Mouse (Mus musculus): ENCODE results near the gene Hs3st3b1. TPM values are rescaled to one million over a fixed set of nuclear protein-coding genes. Genes with fewer than 3 reads are reported as not detected.

Hs3st3b1 gene
- polyA plus RNA-seq, 1 experiment: 0.84 TPM

DNA sequence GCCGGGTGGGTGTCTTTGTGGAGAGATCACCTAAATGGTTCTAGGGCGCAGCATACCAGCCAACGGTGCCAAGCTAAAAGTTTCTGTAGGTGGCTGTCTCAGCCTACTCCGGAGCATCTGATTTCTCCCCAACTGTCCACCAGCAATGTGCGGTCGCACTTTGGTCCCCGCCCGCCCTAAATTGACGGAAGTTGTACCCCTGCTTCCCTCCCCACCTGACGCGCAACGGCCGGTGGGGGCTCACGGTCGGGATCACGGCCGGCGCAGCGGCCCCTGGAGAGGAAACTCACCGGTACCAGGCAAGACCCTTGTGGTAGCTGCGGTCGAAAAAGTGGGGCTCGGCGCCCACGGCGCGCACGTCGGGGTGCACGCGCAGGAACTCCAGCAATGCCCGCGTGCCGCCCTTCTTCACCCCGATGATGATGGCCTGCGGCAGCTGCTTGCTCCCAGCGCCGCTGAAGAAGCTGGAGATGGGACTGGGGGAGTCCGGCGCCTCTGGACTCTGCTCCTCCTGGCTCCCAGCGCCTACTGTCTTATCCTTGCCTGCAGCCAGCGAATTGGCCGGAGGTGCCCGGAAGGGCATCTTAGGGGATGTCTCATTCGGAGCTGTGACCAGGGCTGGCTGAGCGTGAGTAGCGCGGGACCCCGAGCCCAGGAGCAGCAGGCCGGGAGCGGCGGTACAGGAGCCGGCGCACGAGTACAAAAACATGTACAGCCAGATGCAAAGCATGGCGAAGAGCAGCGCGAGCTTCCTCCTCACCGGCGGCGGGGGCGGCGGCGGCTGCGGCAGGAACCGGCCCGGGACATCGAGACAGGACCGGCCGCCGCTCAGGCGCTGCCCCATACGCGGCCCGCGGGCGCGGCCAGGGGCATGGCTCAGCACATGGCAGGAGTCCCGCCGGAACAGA lies 792 bp downstream of the Hs3st3b1 start:
- Histone ChIP-seq H3K4me3 (peak overlapping the region; percentile 38), H3K4me2 (ENCODE audit: low read depth) (peak overlapping the region; percentile 91), H3K79me2 (ENCODE audit: control insufficient read depth, insufficient read depth) (no peaks in the 10 kb centered on the region), H3K27me3 (ENCODE audit: control insufficient read depth, insufficient read depth, insufficient read length) (no peaks in the 10 kb centered on the region), H3ac (ENCODE audit: control insufficient read depth, insufficient read length) (peak overlapping the region; percentile 31), H3K36me3 (ENCODE audit: control insufficient read depth, insufficient read depth) (no peaks in the 10 kb centered on the region)
- peak in 2 of 3 experiments; percentile 77 to 83 for TF ChIP-seq MYOD1 (IDR thresholded peaks at IDR 0.05; ENCODE audit: control insufficient read depth in 1 of 3, insufficient read length in 2 of 3, low read depth in 2 of 3)
- TF ChIP-seq MYOG (IDR thresholded peaks at IDR 0.05; ENCODE audit: control insufficient read depth in 1 of 3, insufficient read depth in 1 of 3, insufficient read length in 2 of 3, low read depth in 2 of 3): no peak
- TF ChIP-seq POLR2AphosphoS2 (IDR thresholded peaks at IDR 0.05; ENCODE audit: insufficient read length, low read depth): no peak
- no peak for TF ChIP-seq REST (IDR thresholded peaks at IDR 0.05; ENCODE audit: insufficient read depth, insufficient read length)

DNA sequence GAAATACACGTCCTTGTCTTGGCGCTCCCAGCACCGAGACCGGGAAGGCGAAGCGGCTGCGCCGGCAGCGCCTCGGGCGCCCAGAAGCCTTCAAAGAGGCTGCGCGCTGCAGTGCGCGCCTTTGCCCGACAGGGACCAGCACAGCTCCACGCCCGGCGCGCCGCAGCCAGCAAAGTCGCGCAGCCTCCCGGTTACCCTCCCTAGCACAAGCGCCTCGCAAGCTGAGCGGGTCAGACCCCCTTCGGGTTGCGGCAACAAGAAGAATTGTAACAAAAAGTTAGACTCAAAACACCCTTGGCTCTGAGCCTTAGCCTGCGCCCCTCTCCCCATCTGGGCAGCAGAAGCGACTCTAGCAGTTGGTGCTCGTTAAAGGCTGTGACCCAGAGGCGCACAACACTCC lies 1.6 kb downstream of the Hs3st3b1 start:
- Histone ChIP-seq H3ac (ENCODE audit: control insufficient read depth, insufficient read length) (peak overlapping the region; percentile 31), H3K27me3 (ENCODE audit: control insufficient read depth, insufficient read depth, insufficient read length) (no peaks in the 10 kb centered on the region), H3K79me2 (ENCODE audit: control insufficient read depth, insufficient read depth) (no peaks in the 10 kb centered on the region), H3K36me3 (ENCODE audit: control insufficient read depth, insufficient read depth) (no peaks in the 10 kb centered on the region), H3K4me3 (peak overlapping the region; percentile 38), H3K4me2 (ENCODE audit: low read depth) (peak overlapping the region; percentile 91)
- TF ChIP-seq TCF3 (IDR thresholded peaks at IDR 0.05; ENCODE audit: insufficient read length, low read depth): no peak
- no peak for TF ChIP-seq MYOD1 (IDR thresholded peaks at IDR 0.05; ENCODE audit: control insufficient read depth in 1 of 3, insufficient read length in 2 of 3, low read depth in 2 of 3)
- TF ChIP-seq USF1 (IDR thresholded peaks at IDR 0.05; ENCODE audit: low read depth): no peak
- TF ChIP-seq E2F4 (IDR thresholded peaks at IDR 0.05; ENCODE audit: insufficient read depth): no peak
- no peak for TF ChIP-seq REST (IDR thresholded peaks at IDR 0.05; ENCODE audit: insufficient read depth, insufficient read length)
- TF ChIP-seq MYOG (IDR thresholded peaks at IDR 0.05; ENCODE audit: control insufficient read depth in 1 of 3, insufficient read depth in 1 of 3, insufficient read length in 2 of 3, low read depth in 2 of 3): peak in 1 of 3 experiments; percentile 14
- TF ChIP-seq SRF (IDR thresholded peaks at IDR 0.05; ENCODE audit: control insufficient read depth, insufficient read length, low read depth): no peak
- TF ChIP-seq CEBPB (IDR thresholded peaks at IDR 0.05; ENCODE audit: insufficient read depth, poor library complexity, severe bottlenecking): no peak

DNA sequence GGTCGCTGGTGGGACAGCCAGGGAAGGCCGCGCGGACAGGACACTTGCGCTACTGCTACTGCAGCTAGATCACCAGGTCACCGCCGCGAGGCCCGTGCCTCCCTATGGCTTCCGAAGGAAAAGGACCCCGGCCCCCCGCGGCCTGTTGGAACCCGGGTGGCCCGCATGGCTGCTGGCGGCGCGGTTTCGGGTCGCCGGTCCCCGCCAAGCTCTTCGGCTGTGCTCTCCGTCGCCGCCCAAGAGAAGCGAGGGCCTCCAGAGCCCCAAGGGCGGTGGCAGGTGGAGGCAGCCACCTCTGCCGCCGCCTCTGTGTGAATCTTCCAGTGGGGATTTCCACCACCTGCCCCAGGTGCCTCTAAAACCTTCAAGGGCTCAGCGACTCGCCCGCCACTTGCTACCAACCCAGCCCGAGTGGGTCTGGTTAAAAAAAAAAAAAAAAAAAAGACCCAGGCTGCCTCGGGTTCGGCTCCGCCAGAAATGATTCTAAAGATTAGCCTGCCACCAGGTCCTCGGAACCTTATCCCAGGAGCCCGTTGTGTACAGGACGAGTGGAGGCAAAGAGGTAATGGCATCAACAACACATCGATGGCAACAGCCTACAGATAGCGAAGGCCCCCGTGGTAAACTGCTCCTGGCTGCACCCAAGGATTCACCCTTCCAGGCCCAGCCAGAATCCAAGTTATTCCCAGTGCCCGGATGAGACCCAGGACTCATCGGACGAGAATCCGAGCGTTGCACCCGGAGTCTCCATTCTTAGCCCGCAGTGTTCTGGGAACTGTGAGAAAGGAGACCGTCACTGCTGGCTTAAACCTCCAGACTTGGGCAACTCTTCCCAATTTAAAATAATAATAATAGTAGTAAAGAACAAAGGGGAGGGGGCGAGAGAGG lies 2.6 kb downstream of the Hs3st3b1 start:
- H3K27me3 ChIP-seq (ENCODE audit: control insufficient read depth, insufficient read depth, insufficient read length): no peaks in the 10 kb centered on the region
- no peaks in the 10 kb centered on the region for H3K79me2 ChIP-seq (ENCODE audit: control insufficient read depth, insufficient read depth)
- no peaks in the 10 kb centered on the region for H3K36me3 ChIP-seq (ENCODE audit: control insufficient read depth, insufficient read depth)
- no peak overlapping the region for H3ac ChIP-seq (ENCODE audit: control insufficient read depth, insufficient read length)
- H3K4me3 ChIP-seq: peak overlapping the region; percentile 38
- TF ChIP-seq CEBPB (IDR thresholded peaks at IDR 0.05; ENCODE audit: insufficient read depth, poor library complexity, severe bottlenecking) (no peak), USF1 (IDR thresholded peaks at IDR 0.05; ENCODE audit: low read depth) (no peak), TCF12 (IDR thresholded peaks at IDR 0.05; ENCODE audit: insufficient read depth, poor library complexity, severe bottlenecking) (no peak), TCF3 (IDR thresholded peaks at IDR 0.05; ENCODE audit: insufficient read length, low read depth) (no peak), POLR2AphosphoS2 (IDR thresholded peaks at IDR 0.05; ENCODE audit: insufficient read length, low read depth) (no peak), MAX (IDR thresholded peaks at IDR 0.05; ENCODE audit: low read depth) (no peak), REST (IDR thresholded peaks at IDR 0.05; ENCODE audit: insufficient read depth, insufficient read length) (no peak), E2F4 (IDR thresholded peaks at IDR 0.05; ENCODE audit: insufficient read depth) (no peak)
- peak overlapping the region; percentile 91 for H3K4me2 ChIP-seq (ENCODE audit: low read depth)

DNA sequence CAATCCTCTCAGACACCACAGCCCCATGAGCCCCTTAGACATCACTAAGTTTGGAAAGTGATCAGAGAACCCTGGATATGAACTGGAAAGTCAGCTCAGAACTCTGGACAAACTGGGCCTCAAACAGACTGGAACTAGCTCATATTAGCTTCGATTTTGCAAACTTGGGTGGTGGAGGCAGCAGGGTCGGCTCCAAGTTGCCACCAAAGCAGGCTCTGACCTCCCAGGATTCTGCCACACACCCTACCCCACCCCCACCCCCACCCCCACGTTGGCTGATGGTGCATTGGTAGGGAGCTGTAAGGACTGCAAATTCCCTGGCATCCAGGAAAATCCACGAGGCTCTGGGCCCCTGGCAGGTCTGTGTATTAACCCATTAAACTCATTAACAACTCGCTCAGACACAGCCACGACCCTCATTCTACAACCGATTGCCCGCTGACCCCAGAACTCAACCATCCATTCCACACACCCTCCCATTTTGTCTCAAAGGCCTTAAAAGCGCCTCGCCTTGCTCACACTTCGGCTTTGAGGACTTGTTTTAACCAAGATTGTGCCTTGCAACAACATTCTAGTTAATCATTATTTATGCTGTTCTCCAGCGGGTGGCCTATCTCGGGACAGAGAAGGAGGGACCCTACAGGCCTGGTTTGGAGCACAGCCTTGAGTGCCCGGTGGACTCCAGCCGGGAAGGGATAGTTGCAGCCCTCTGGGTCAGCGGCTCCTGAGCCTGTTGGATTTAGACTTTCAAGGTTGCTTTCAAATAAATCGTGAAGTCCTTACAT lies 3.6 kb downstream of the Hs3st3b1 start:
- TF ChIP-seq USF1 (IDR thresholded peaks at IDR 0.05; ENCODE audit: low read depth) (no peak), TCF3 (IDR thresholded peaks at IDR 0.05; ENCODE audit: insufficient read length, low read depth) (no peak), MAX (IDR thresholded peaks at IDR 0.05; ENCODE audit: low read depth) (no peak), POLR2A (IDR thresholded peaks at IDR 0.05; ENCODE audit: insufficient read length, low read depth) (no peak), REST (IDR thresholded peaks at IDR 0.05; ENCODE audit: insufficient read depth, insufficient read length) (no peak), MYOG (IDR thresholded peaks at IDR 0.05; ENCODE audit: control insufficient read depth in 1 of 3, insufficient read depth in 1 of 3, insufficient read length in 2 of 3, low read depth in 2 of 3) (no peak), MYOD1 (IDR thresholded peaks at IDR 0.05; ENCODE audit: control insufficient read depth in 1 of 3, insufficient read length in 2 of 3, low read depth in 2 of 3) (no peak), TCF12 (IDR thresholded peaks at IDR 0.05; ENCODE audit: insufficient read depth, poor library complexity, severe bottlenecking) (no peak), SRF (IDR thresholded peaks at IDR 0.05; ENCODE audit: control insufficient read depth, insufficient read length, low read depth) (no peak), CEBPB (IDR thresholded peaks at IDR 0.05; ENCODE audit: insufficient read depth, poor library complexity, severe bottlenecking) (no peak), E2F4 (IDR thresholded peaks at IDR 0.05; ENCODE audit: insufficient read depth) (no peak), POLR2AphosphoS2 (IDR thresholded peaks at IDR 0.05; ENCODE audit: insufficient read length, low read depth) (no peak)
- Histone ChIP-seq H3K4me3 (no peak overlapping the region), H3K36me3 (ENCODE audit: control insufficient read depth, insufficient read depth) (no peaks in the 10 kb centered on the region), H3ac (ENCODE audit: control insufficient read depth, insufficient read length) (no peak overlapping the region), H3K27me3 (ENCODE audit: control insufficient read depth, insufficient read depth, insufficient read length) (no peaks in the 10 kb centered on the region), H3K79me2 (ENCODE audit: control insufficient read depth, insufficient read depth) (no peaks in the 10 kb centered on the region), H3K4me2 (ENCODE audit: low read depth) (no peak overlapping the region)
